Mouse (Mus musculus) stomach, postnatal 0 days (tissue): ENCODE data around the gene Sap30l. TPM values are rescaled to one million over a fixed set of nuclear protein-coding genes. Genes with fewer than 3 reads are reported as not detected.

Experiments used
- ATAC-seq: fragments of 200-750 bp; cut with Nextera tagmentation; 2 replicates; pipeline ENCODE4 v1.8.0; 2017; ENCODE audit not compliant: low FRiP score, low TSS enrichment
- DNase-seq: peaks from one replicate; pipeline ENCODE4 v3.0.0-alpha.2; 2016; ENCODE audit warnings: low spot score
- H3K27ac ChIP-seq: fragments of 300-500 bp; sonication (generic); replicated peaks from 2 replicates; pipeline ENCODE4 v1.5.1; 2014; ENCODE audit warnings: mild to moderate bottlenecking, control low read depth
- H3K27me3 ChIP-seq: fragments of 300-500 bp; sonication (generic); 2 replicates; pipeline ENCODE4 v1.6.1; 2014; ENCODE audit warnings: low read length; ENCODE audit not compliant: control insufficient read depth, insufficient read depth
- H3K36me3 ChIP-seq: fragments of 300-500 bp; sonication (generic); 2 replicates; pipeline ENCODE4 v1.6.1; 2014; ENCODE audit warnings: low read length, mixed read lengths; ENCODE audit not compliant: control insufficient read depth, insufficient read depth
- H3K4me1 ChIP-seq: fragments of 300-500 bp; sonication (generic); replicated peaks from 2 replicates; pipeline ENCODE4 v1.6.1; 2014; ENCODE audit warnings: antibody characterized with exemption; ENCODE audit not compliant: control insufficient read depth, insufficient read depth
- H3K4me2 ChIP-seq: fragments of 300-500 bp; sonication (generic); replicated peaks from 2 replicates; pipeline ENCODE4 v1.6.1; 2014; ENCODE audit warnings: low read depth, mild to moderate bottlenecking, control low read depth, moderate library complexity
- H3K4me3 ChIP-seq: fragments of 300-500 bp; sonication (generic); 2 replicates; pipeline ENCODE4 v1.5.1; 2014; ENCODE audit warnings: low read depth, low read length, control low read depth
- H3K9ac ChIP-seq: fragments of 300-500 bp; sonication (generic); 2 replicates; pipeline ENCODE4 v1.6.1; 2014; ENCODE audit warnings: mild to moderate bottlenecking, low read length, control low read depth, mixed read lengths
- H3K9me3 ChIP-seq: fragments of 300-500 bp; sonication (generic); 2 replicates; pipeline ENCODE4 v1.6.1; 2016; ENCODE audit warnings: low read length; ENCODE audit not compliant: control insufficient read depth
- CTCF ChIP-seq: IDR thresholded peaks from 2 replicates; pipeline ENCODE4 v1.5.1; 2016; ENCODE audit warnings: antibody characterized with exemption, low read depth, mild to moderate bottlenecking, moderate library complexity
- EP300 ChIP-seq: optimal IDR thresholded peaks from 2 replicates; pipeline ENCODE3; 2016; ENCODE audit warnings: antibody characterized with exemption
- WGBS: fragments of 180-500 bp; shearing (Covaris S2); extraction: QIAGEN DNeasy Blood & Tissue Kit; methylation state at CpG from one replicate; pipeline ENCODE4 v1.1.7; 2014; 5-methylcytosine and 5-hydroxymethylcytosine counted together
- polyA plus RNA-seq: library from polyadenylated mRNA; unstranded; fragments of >200 nt; fragmentation: Nextera tagmentation; extraction: Ambion mirVana; gene quantifications from 2 replicates; pipeline ENCODE4 v1.2.1, GENCODE M21; 2015

Sap30l gene
- polyA plus RNA-seq, 1 experiment from 2014 or later, result 8.7 TPM

DNA sequence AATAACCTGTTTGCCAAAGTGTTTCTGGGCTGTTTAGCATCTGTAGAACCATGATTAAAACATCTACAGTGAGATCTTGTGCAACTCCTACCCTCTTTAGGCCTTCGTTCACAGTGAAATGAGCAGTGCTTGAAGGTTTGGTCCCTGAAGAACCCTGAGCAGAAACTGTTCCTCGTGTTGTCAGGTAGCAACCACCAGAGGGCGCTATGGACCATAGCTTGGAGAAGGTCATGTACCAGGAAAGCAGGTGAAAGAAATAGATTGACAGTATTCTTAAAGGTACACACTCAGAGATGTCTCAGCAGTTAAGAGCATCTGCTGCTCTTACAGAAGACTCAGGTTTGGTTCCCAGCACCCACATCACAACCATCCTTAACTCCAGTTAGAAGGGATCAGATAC lies 13.5 kb upstream of the Sap30l start:
- no peaks in the 10 kb centered on the region; the same call in 1 of the 2 replicates for H3K36me3 ChIP-seq
- H3K9ac ChIP-seq, result no peak overlapping the region
- no peaks in the 10 kb centered on the region for H3K4me1 ChIP-seq
- H3K4me2 ChIP-seq, result no peak overlapping the region
- peak; percentile 76 for DNase-seq
- H3K27ac ChIP-seq, result no peak overlapping the region
- no peaks in the 10 kb centered on the region for H3K9me3 ChIP-seq
- no peak for ATAC-seq
- 38% methylated on average over 3 of the region's 3 CpGs for WGBS
- no peaks in the 10 kb centered on the region for H3K27me3 ChIP-seq
- TF ChIP-seq CTCF, result peak; percentile 82
- no peak for TF ChIP-seq EP300
- H3K4me3 ChIP-seq, result no peak overlapping the region

DNA sequence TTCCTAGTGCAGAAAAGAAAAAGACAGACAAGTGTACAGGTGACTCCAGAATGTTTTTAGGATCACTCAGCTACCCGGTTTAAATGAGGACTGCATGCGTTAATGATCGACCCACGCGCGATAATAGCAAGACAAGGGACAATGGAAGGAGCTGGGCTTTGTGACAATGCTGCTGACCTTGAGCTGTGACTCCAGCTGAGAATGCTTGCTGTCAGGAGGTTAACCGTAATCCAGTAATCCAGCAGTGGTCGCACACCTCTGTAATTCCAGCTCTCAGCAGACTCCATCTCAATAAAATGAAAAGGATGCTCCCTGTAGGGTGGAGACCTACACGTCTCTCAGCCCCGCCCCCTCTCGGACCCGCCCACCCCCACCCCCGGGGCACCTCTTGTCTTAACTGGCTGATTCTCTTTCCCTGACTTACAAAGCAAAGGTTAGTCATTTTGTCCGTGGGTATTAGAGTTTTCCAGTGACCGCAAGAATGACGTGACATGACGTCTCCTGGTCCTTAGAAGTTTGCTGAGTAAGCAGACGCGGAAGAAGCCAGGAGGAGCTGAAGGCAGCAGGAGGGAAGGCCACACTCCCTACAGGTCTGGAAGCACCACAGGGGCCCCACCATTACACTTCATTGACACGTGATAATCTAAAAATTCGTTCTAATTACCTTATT lies 10.4 kb upstream of the Sap30l start:
- H3K36me3 ChIP-seq, result no peaks in the 10 kb centered on the region
- H3K4me3 ChIP-seq, result no peak overlapping the region
- DNase-seq, result no peak
- H3K27me3 ChIP-seq, result no peaks in the 10 kb centered on the region
- TF ChIP-seq EP300 (no peak), CTCF (no peak)
- H3K9me3 ChIP-seq, result no peaks in the 10 kb centered on the region
- ATAC-seq, result no peak
- H3K4me1 ChIP-seq, result no peaks in the 10 kb centered on the region
- 30% methylated on average over 21 of the region's 21 CpGs for WGBS
- H3K4me2 ChIP-seq, result no peak overlapping the region
- no peak overlapping the region for H3K9ac ChIP-seq
- no peak overlapping the region for H3K27ac ChIP-seq

DNA sequence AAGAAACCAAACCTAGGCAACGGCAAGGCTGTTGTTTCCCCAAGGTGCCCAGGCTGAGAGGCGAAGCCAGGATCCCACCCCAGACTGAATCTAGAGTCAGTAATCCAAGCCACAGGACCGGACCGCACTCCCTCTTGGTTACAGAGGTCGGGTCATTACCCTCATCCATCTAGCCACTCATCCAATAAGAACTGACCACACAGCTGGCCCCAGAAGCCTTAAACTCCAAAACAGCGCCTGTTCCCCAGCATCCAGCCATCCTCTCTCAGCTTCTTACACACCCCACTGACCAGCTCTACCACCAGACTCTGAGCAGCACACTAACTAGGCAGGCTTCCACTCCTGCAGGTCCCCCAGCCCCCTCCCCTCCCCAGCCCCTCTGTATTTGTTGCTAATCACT lies 6.4 kb upstream of the Sap30l start:
- Histone ChIP-seq H3K27me3 (no peaks in the 10 kb centered on the region), H3K4me2 (no peak overlapping the region), H3K4me3 (no peak overlapping the region), H3K27ac (no peak overlapping the region), H3K36me3 (no peaks in the 10 kb centered on the region), H3K9ac (no peak overlapping the region), H3K4me1 (no peaks in the 10 kb centered on the region), H3K9me3 (no peaks in the 10 kb centered on the region)
- ATAC-seq (no peak), DNase-seq (no peak)
- 53% methylated on average over 6 of the region's 6 CpGs for WGBS
- TF ChIP-seq EP300 (no peak), CTCF (no peak)

GRCm38 (mm10) chr11:57797828-57798227 lies 3.6 kb upstream of the Sap30l start:
- no peak overlapping the region for H3K4me3 ChIP-seq
- no peaks in the 10 kb centered on the region for H3K9me3 ChIP-seq
- ATAC-seq (no peak), DNase-seq (no peak)
- no peaks in the 10 kb centered on the region for H3K36me3 ChIP-seq
- TF ChIP-seq EP300 (no peak), CTCF (no peak)
- H3K4me2 ChIP-seq, result no peak overlapping the region
- no peak overlapping the region for H3K9ac ChIP-seq
- H3K4me1 ChIP-seq, result 0 out of 2 replicates have a peak, but pooled peaks cover 3% of the 10 kb centered on the region
- 82% methylated on average over 8 of the region's 9 CpGs for WGBS
- H3K27ac ChIP-seq, result no peak overlapping the region
- no peaks in the 10 kb centered on the region for H3K27me3 ChIP-seq

DNA sequence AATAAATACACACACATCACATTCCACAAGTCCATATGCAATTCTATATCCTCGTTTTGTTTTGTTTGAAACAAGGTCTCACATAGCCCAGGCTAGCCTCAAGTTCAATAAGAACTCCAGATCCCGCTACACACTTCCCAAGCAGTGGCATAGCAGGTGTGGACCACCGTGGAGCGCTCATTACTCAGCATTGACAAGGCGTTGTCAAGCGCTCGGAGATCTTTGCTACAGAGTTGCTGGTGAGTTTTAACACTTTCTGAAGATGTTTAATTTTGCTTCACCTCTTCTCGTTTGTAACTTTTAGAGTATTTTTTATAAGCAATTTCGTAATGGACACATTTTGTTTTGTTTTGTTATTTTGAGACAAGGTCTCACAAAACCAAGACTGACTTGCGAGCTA lies 2.0 kb upstream of the Sap30l start:
- Histone ChIP-seq H3K36me3 (no peaks in the 10 kb centered on the region), H3K4me2 (no peak overlapping the region), H3K27me3 (no peaks in the 10 kb centered on the region), H3K4me1 (0 out of 2 replicates have a peak, but pooled peaks cover 3% of the 10 kb centered on the region), H3K9me3 (no peaks in the 10 kb centered on the region), H3K4me3 (no peak overlapping the region), H3K9ac (no peak overlapping the region), H3K27ac (no peak overlapping the region)
- ATAC-seq (no peak), DNase-seq (no peak)
- TF ChIP-seq EP300 (no peak), CTCF (no peak)
- 83% methylated on average over 10 of the region's 10 CpGs for WGBS

GRCm38 (mm10) chr11:57800266-57800951 lies 1.0 kb upstream of the Sap30l start:
- Histone ChIP-seq H3K27ac (peak overlapping the region; percentile 83), H3K4me1 (0 out of 2 replicates have a peak, but pooled peaks cover 3% of the 10 kb centered on the region), H3K9me3 (no peaks in the 10 kb centered on the region), H3K27me3 (no peaks in the 10 kb centered on the region), H3K4me2 (peak overlapping the region; percentile 93), H3K36me3 (no peaks in the 10 kb centered on the region), H3K4me3 (peak overlapping the region; percentile 87), H3K9ac (peak overlapping the region; percentile 89)
- no peak for TF ChIP-seq EP300
- TF ChIP-seq CTCF, result no peak
- DNase-seq (peak; percentile 24), ATAC-seq (no peak)
- 14% methylated on average over 22 of the region's 22 CpGs for WGBS
